Mouse (Mus musculus) urinary bladder, adult 18-20 months (tissue): ENCODE data around the gene Pfkfb3.

Experiments
- DNase-seq, 2 experiments: peaks; one replicate each; pipeline ENCODE4 v3.0.0; 2022; ENCODE audit warnings: low spot score in 2 of 2, mixed read lengths in 2 of 2

The Pfkfb3 gene

DNA sequence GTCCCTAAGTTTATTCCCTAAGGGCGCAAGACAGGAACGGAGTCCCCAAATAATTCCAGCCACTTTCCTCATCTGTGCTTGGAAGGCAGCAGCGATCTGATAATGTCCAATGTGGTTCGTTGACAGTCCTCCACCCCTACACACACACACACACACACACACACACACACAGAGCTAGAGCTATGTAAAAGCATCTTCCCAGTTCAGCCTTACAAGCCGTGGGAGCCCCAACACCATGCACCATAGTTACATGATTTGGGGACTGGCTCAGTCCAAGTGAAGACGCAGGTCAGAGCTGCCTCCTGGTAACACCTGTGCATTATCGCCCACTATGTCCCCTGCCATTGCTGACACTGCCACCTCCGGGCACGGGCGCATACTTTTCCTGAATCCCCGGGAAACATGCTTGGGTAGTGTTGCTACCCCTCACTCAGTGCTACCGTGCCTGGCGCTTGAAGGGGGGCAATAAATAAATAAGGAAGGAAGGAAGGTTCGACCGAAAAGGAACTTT, 51.6 kb downstream of the Pfkfb3 start:
- no peak for DNase-seq

DNA sequence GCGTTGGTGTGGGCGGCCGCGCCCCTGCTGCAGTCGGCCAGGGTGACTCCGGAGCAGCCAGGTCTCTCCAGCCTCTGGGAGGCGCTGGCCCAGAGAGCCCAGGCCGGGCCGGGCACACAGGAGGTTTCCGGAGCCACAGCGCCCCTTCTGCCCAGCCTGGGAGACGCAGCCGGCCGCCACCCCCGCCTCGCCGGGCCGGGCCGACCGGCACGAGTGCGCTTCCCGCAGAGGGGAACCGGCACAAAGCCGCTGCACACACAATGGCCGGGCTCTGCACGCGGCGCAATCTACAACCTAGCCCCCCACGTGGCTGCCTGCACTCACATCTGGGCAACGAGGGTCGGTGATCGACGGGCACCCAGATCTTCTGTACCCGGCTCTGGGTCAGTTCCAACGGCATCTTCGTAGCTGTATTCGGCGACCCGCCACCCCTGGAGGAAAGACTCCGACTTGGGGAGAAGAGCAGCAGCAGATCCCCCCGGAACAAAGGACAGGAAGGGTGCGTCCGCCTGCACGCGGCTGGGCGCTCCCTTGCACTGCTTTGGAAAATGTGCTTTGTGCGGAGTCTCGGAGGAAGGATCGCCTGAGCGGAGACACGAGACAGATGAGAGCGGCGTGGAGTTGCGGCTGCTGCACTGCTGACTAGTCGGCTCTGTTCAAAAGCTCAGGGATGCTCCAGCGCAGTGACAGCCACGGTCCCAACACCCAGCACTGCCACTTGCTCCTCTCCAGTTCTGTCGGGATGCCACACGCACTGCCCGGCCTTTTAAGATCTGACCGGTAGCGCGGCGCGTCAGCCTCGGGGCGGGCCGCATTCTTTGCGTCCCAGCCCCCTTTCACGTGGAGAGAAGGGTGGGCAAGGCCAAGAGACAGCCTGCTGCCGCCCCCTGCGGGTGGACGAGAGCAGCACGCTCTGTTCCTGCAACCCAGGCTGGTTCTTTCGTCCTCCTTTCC, 52.3 kb downstream of the Pfkfb3 start:
- peak; percentile 81 to 93 for DNase-seq

DNA sequence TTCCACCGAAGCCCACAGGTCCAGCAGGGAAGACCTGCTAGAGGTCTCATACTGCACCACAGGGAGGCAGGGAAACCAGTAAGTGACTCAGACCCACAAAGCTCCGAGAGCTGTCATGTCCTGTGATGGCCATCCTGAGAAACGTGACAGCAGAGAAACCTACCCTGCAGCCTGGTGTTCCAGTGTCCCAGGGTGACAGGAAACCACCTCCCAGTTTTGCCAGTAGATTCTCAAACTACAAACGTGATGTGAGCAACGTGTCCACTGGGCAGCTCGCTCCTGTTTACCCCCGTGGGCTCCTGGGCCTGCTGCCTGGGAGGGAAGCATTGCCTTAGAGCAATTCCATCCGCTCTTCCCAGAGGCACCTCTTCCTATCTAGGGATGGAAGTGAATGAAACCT, 53.2 kb downstream of the Pfkfb3 start:
- DNase-seq, result no peak

DNA sequence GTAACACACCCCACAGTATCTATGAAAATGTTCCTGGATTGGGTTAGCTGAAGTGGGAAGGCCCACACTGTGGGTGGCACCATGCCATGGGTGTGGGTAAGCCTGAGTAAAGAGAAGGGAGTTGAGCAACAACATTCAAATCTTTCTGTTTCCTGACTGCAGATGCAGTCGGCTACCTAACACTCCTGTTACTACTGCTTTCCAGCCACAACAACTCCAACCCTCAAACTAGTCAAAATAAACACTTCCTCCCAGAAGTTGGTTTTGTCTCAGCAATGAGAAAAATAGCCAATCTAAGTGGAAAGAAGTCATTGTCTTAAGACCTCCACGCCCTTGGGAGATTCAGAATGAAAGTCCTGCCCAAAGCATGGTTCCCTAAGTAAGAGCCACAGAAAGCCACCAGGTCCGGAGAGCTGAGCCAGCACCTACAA, 57.3 kb downstream of the Pfkfb3 start:
- peak in 1 of 2 experiments; percentile 26 for DNase-seq

DNA sequence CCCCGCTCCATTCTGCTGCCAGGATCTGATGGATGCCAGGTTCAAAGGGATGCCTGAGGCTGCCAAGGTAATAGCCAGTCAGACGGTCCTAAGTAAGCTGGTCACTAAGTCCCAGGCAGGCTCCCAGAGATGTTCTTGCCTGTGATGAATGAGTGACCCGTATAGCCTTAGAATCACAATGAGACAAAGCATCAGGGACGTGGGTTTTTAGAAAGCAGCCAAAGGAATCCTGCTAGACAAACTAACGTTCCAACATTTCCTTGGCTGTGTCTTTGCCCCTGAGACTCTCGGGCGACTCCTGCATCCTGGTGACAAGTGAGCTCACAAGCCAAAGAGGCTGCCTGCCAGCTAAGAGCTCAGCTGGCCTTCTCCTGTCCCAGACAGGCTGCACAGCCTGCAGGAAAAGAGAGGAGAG, 59.0 kb downstream of the Pfkfb3 start:
- no peak for DNase-seq

DNA sequence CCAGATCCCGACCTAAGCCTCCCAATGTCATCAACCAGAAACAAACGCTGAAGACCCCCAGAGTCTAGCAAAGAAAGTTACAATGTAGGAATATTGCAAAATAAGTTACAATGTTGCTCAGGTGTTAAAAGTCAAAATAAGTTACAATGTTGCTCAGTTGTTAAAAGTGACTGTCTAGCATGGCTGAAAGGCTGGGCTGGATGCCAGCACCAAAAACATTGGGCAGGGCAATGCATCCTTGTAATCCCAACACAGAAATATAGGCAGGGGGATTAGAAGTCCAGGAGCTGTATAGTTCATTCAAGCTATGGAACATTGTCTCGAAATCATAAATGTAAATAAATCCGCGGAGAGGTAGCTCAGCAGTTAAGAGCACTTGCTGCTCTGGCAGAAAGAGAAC, 61.0 kb downstream of the Pfkfb3 start:
- DNase-seq, result no peak

DNA sequence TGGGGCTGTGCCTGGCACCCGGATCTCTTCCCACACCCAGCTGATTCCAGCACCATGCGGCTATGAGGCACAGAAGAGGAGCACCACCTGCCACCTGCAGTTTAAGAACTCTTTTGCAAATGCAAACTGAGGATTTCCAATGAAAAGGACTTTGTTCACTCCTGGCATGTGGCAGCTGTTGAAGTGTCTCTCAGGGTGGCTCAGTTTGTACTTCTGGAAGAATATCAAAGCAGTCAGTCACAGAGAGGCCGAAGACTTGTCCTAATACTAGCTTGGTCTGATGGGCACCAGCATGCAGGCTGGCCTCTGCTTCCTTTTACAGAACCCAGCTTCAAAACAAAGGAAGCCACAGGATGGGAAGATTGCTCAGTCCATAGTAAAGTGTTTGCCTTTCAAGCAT, 62.4 kb downstream of the Pfkfb3 start:
- DNase-seq, result no peak

DNA sequence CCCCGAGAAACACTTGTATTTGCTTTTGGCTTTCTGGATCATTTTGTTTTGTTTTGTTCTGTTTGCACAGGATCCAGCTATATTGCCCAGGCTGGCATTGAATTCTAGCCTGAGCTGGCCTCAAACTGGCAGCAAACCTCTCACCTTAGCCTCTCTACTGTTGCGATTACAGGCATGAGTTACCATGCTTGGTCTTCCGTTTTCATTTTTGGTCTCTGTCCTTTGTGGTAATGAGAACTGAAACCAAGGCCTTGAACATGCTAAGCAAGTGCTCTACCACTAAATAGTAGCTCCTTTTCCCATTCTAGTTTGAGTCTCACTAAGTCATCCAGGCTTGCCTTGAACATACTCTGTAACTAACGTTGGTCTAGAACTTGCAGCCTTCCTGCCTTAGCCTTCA, 63.3 kb downstream of the Pfkfb3 start:
- no peak for DNase-seq

DNA sequence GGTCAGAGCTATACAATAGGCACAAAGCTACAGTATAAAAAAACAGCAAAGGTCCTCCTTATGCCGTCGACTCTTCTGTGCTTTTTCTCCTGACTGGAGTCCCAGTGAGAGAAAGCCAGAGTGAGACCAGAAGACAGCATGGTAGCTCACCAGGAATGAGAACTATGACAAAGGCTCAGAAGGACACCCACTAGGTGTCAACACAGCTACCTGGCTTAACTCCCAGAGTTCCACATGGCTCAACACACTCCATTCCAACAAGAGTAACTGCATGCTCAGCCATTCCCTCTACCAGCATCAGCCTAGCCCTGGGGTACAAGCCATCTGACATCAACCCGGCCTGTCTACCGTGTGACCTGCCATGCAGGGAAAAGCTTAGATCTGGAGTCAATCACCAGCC, 70.7 kb downstream of the Pfkfb3 start:
- no peak for DNase-seq

DNA sequence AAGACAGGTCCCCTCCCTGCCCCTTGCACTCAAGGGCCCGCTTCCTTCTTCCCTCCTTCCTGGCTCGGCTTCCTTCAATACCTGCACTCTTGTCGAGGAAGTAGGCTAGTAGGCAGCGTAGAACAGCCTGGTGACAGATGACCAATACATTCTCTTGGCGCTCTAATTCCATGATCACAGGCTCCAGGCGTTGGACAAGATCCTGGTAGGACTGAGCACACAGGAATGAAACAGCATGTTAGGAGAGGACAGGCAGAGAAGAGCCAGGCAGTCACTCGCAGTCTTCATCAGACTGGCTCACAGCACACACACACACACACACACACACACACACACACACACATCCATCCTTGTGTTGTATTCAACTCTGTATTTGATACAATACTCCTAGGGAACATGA, 71.5 kb downstream of the Pfkfb3 start:
- DNase-seq, result no peak

DNA sequence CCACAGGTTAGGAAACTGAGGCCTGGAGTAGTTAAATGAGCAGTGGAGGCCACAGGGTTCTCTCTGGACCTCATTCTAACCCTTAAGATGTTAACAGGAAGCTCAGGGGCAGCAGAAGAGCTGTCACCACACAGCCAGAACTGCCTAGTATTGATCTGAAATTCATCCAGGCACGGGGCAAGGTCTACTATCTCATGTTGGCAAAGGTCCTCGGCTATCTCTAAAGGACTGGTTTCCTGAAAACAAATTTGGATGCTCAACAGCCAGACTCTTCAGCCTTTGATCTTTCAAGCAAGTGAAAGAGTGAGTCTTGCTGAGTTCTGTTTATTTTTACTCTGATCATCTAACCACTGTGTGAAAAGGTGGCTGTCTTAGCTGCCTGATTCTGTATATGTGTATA, 74.9 kb downstream of the Pfkfb3 start:
- no peak for DNase-seq

DNA sequence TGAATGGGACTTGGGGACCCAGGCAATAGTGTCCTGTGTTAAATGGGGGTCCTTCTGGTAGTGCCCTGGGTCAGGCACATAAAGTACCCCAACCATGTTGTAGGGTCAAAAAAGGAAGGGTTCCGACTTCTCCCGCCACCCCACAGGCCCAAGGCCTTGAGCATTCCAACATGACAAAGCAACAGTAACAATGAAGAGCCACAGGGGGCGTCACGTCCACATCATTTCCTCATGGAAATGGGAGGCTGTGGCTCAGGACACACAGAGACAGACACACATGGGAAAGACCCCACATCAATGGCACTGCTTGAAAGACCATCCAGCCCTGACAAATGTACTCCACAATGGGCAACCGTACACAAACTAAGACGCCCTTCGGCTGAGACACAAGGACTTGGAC, 78.6 kb downstream of the Pfkfb3 start:
- DNase-seq, result no peak

DNA sequence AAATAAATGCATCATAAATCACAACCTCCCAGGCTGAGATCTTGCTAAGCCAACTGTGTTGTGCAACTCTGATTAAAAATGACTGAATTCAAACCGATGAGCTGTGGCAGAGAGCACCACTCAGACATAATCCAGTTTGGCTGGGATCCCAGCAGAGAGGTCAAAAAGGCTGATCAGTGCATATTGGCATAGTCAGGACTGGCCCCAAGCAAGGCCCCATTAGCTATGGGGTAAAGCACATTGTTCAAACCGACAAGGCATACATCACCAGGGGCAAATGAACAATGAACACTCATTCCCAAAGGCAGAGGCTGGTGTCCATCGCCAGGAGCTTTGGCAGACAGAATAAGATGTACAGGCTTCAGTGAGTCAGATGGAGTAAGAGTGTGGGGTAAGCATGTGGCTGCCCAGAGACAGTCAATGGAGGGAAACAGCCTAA, 89.2 kb downstream of the Pfkfb3 start:
- no peak for DNase-seq

DNA sequence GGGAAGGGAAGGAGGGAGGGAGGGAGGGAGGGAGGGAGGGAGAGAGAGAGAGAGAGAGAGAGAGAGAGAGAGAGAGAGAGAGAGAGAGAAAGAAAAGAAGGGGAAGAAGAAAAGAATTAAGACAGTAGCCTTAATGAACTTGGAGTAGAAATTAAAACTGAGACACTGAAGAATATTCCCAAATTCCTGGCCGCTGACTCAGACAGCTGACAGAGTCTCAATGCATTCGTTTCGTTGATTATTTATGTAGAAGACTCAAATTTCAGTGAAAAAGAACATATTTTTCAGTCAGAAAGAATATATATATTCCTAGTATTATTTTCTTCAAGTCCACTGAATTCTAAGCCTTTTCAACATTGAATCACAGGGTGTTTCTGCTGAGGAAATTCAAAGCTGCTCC, 92.9 kb downstream of the Pfkfb3 start:
- DNase-seq, result no peak

DNA sequence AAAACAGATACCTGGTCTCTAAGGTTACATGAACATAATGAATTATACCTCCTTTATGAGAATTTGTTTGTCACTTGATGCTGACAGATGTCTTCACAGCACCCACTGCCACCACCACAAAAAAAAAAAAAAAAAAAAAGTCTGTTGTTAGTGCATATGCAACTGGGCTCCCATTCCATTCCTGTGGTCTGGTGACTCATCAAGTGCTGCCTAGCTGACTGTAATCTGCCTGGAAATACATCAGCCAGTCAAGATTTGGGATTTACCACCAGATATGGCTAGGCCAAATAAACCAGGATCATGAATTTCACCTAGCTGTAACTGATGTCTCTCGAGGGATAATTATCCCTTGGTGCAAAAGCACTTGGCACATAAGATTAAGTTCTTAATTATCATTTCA, 95.4 kb downstream of the Pfkfb3 start:
- DNase-seq, result no peak

DNA sequence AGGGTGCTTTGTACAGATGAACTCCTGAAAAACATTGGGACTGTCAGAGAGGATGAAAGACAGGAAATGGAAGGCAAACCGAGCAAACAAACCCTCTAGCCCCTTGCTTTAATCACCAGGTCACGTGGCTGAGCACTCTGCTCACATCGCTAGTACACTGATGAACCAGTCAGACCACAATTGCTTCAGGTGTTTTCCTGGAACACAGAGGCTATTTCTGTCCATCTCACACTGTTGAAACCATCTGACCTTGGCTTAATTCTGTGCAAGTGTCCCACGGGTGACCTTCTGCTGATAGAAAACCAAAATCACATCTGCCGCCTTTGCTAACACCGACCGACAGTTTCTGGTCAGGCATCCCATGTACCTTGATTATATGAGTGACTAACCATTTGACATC, 96.0 kb downstream of the Pfkfb3 start:
- DNase-seq, result no peak

DNA sequence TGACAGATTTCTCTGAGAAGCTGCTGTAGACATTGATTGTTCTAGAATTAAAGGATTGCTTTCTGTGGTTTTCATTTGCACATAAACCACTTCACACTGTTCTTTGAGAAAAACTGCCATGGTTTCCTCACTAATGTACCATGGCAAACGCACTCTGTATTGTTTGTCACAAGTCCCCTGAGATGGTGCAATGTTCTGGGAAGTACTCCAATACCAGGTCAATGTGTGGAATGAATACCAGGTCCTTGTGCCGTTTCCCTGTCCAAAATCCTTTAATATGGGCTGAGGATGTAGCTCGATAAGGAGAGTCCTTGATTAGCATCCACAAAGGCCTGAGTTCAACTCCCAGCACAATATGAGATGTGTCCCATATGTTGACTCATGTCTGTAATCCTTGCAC, 105.2 kb downstream of the Pfkfb3 start:
- no peak for DNase-seq

DNA sequence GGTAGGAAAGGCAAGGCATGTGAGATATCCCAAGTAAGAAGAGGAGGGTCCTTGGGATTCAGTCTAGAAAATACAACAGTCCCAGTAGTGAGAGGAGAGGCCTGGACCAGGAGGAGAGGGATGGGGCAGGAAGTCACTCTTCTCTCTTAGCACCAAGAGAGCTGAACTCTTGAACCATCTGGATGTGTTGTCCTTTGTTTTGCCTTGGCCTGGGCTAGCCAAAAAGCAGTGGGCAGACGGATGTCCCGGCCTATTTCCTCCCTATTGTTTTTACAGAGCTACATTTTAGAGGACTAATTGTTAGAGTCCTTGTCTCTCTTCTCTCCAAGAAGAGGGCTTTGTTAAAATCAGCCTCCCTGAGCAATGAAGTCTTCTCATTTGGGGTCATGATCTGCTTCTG, 106.0 kb downstream of the Pfkfb3 start:
- no peak for DNase-seq

DNA sequence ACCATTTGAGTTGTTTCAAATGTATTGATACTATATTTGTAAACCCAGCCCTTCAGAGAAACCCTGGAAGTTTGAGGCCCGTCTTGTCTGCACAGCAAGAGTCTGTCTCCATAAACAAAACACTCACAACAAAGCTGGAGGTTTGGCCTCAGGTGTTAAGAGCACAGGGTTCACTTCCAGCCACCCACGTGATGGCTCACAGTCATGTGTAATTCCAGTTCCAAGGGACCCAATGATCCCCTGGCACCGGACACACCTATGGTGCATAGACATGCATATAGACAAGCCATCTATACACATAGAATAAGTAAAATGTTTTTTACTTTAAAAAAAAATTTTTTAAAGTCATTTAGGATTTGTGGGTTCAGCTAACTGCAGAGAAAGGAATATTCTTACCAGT, 108.2 kb downstream of the Pfkfb3 start:
- DNase-seq, result no peak

DNA sequence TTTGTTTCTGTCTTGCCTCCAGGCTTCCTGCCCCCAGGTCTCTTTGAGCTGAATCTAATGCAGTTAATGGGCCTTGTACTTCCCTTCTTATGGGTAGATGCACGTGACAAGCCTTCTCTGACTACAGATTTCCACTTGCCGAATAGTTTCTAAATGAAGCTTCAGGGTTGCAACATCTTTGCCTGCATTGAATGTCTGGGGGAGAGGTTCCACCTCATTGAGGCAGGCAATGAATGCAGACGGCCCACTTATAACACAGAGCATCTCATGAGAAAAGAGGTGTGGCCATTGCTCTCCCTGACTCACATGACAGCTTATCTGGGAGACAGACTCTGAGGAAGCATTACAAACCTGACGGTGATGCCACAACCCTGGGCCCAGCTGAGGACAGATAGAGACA, 112.0 kb downstream of the Pfkfb3 start:
- no peak for DNase-seq

DNA sequence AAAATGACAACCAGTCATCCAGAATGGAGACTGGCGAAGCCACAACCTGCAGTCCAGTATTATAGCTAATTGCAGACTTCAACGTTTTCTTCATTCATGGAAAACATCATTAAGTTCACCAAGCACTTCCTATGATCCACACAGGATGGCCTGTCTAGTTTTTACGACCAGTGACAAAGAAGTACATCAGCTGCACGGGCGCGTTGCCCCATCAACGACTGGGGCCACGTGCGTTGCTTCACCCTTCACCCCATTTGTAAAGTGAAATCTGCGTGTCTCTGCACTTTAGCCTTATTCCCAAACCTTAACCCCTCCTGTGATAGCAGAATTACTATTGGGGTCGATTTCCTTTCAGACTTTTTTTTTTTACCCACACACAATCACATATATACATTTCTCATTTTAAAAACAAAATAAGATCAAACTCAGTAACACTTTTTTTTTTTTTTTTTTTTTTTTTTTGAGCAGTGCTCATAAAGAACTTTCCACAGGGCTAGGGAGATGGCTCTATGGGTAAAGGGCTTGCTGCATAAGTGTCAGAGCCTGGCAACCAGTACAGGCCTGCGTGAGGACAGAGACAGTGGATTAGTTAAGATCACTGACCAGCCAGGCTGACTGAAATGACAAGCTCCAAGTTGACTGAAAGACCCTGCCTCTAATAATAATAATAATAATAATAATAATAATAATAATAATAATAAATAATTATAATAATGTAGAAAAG, 115.5 kb downstream of the Pfkfb3 start:
- DNase-seq, result no peak

DNA sequence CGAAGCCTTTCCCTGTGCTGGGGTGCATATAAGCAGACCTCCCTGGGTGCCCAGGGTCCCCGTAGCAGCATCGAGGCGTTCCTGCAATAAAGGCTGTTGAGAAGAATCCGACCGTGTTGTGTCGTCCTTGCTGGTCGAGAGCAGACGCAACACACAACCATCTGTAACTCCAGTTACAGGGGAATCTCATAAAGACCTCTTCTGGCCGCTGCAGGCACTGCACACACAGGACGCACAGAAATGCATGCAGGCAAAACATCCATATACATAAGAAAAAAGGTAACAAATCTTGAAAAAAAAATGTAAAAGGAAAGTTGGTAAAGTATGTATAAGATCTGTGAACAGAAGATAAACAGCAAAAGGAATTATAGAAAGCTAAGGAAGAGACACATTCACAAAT, 117.5 kb downstream of the Pfkfb3 start:
- no peak for DNase-seq

DNA sequence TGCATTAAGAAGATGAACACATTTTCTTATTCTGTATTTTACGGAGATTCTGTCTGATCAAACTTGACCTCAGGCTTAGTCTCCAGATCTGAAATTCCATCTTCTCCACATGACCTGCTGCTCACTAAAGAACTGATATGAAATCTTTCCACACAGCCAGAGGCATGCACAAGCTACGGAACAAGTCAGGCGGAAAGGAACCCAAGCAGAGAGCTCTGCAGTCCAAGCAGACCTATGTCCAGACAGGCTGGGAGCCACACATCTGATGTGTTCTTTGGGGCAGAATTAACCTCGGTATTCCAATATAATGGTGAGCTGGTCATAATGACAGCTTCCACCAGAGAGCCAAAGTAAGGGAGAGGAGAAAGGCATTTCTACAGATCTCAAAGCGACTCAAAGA, 120.5 kb downstream of the Pfkfb3 start:
- no peak for DNase-seq
